Mouse (Mus musculus): ENCODE data around the gene Nap1l2. TPM values are rescaled to one million over a fixed set of nuclear protein-coding genes. Genes with fewer than 3 reads are reported as not detected.
"Not testable (repeated sequence)": the region's sequence is repeated elsewhere in the genome, so short reads cannot be mapped to it uniquely, and the experiment has no call there.

The Nap1l2 gene
- total RNA-seq (2021) = 10 to 100 TPM; 86.5 to 95.3 TPM
- long read RNA-seq, experiment 1, transcript Nap1l2-201 (1 exons, 2,465 nt) = major isoform, 108 of 108 reads
- long read RNA-seq, experiment 1, partial matches to known transcripts = 0 of 108 reads
- long read RNA-seq, experiment 1, other reads (novel, unspliced or antisense) = 0 of 108 reads
- long read RNA-seq, experiment 2, transcript Nap1l2-201 (1 exons, 2,465 nt) = major isoform, 76 of 76 reads
- long read RNA-seq, experiment 2, partial matches to known transcripts = 0 of 76 reads
- long read RNA-seq, experiment 2, other reads (novel, unspliced or antisense) = 0 of 76 reads

DNA sequence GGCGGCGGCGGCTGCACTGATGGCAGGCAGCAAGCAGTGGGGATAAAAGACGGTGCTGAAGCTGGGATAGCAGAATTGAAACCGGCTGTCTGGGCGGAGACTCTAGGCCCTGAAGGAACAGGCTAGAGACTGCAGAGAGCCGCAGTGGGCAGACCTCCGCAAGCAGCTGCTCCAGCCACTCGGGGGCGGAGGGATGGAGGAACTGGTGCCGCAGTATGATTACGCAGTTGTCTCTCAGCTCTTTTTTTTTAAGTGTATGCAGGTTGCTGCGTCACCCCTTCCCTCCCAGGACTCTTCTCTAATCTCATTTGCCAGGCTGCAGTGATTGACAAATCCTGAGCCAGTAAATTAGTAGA, at the start of gene Nap1l2:
TSS of gene Nap1l2 (minus strand) at position 210 of the 356 bp plus-strand sequence.
- intact Hi-C loops (cut with DNase I) = loop anchor here (10.0 kb wide), 1 partner anchor 232 kb away; no protein-coding TSS in a partner anchor
- DNase-seq (ENCODE audit: low spot score in 2 of 2) = peak; percentile 75 to 84

DNA sequence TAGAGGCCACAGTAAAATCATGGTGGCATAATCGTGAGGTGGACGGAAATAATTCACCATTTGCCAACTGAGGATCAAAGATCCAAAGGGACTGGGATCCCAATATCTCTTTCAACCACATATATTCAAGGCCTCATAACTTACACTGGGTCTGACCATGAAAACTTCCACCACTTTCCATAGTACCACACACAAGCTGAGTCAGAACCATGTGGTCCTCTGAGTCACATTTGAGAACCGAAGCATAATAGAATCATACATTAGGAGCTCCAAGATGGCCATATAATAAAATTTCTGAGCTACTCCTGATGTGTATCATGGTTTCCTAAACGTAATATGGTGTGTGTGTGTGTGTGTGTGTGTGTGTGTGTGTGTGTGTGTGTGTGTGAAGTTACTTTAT, 28.8 kb upstream of the Nap1l2 start:
- intact Hi-C loops (cut with DNase I) = no loop called here
- DNase-seq (ENCODE audit: low spot score in 2 of 2) = no peak

DNA sequence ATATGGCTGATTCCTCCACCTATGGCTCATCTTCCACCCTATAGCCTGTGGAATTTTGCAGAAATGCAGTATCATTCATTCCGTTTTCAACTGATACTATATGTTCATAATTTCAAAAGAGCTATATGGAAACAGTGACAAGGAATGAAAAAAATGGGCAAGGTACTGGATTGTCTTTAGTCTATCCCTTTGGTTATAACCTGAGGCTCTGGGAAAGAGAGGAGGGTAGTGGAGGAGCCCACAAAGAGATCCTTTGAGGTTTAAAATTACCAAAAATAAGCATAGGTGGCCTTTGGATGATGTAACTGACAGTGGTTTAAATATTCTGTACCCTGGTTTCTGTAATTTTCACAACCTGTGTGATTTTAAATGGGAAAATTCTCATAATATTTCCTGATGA, 389 bp upstream of the Nap1l2 start:
- DNase-seq (ENCODE audit: low spot score in 2 of 2) = no peak
- intact Hi-C loops (cut with DNase I) = loop anchor here (10.0 kb wide), 1 partner anchor 232 kb away; no protein-coding TSS in a partner anchor

DNA sequence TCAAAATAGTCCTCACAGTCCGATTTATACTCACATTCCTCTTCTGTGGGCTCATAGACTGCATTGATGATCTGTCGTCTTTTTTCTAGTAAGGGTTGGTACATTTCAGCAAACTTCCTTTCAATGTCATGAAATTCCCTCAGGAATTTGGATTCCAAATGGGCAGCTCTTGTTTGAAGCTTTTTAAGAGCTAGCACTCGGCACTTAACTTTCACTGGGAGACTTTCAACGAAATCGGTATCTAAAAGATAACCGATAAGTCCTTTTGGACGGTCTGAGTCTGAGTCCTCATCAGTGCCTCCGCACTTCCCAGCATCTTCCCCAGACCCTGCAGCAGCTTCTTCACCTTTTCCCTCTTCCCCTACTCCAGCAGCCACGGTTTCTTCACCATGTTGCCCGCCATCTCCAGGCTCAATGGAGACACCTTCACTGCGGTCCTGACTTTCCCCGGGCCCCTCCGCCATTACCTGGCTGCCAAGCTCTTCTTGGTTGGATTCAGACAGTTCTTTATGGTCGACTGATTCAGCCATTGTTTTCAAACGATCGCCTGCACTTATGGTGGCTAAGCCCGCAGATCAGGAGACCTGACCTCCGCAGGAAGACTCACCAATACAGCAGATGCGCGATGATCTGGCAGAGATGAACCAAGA, 534 bp downstream of the Nap1l2 start:
- intact Hi-C loops (cut with DNase I) = loop anchor here (10.0 kb wide), 1 partner anchor 231 kb away; no protein-coding TSS in a partner anchor

DNA sequence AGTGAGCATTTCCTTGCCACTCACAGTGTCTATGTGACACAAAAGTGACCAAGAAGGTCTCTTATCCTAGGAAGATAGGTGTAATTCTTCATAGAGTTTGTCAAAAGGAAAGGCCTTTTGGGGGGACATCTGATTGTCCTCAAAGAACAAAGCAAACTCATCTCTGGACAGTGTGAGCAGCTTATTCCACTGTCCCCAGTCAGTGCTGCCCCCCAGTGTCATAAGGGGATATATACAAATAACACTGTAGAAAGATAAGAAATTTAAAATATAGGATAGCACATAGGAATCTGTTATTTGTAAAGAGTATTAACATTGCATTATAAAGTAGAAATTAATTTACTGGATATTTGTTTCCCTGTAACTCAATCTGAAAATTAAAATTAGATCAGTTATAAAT, 2.9 kb downstream of the Nap1l2 start:
- peak in 1 of 2 experiments; percentile 21 for DNase-seq (ENCODE audit: low spot score in 2 of 2)
- intact Hi-C loops (cut with DNase I) = loop anchor here (10.0 kb wide), 1 partner anchor 229 kb away; no protein-coding TSS in a partner anchor

More for the DNA sequence above, 534 bp downstream of the Nap1l2 start:
- no peak for DNase-seq (ENCODE audit: low spot score in 2 of 2)

DNA sequence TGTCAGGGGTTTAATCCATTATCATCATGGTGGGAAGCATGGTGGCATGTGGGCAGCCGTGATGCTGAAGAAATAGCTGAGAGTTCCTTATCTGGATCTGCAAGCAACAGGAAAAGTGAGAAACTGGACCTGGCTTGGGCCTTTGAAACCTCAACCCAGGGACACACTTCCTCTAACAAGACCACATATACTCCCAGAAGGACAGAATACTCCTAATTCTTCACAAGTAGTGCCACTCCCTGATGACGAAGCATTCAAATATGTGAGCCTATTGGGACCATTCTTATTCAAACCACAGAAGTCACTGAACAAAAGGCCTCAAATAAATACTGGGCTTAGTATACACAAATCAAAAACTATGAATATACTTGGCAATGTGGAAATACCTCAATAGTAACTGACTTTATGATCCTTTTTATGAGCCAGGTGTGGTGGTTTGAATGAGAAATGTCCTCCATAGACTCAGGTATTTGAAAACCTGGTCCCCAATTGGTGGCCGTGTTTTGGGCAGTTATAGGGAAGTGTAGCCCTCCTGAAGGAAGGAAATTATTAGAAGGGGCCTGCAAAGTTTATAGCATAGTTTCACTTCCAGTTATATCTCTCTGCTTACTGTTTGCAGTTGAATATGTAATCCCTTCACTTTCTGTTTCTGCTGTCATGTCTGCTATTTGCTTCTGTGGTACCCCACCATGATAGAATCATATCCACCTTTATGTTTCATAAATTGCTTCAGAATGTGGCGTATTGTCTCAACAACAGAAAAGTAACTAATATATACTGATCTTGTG, 6.5 kb downstream of the Nap1l2 start:
- DNase-seq (ENCODE audit: low spot score in 2 of 2) = no peak
- intact Hi-C loops (cut with DNase I) = loop anchor here (10.0 kb wide), 1 partner anchor 225 kb away; no protein-coding TSS in a partner anchor

DNA sequence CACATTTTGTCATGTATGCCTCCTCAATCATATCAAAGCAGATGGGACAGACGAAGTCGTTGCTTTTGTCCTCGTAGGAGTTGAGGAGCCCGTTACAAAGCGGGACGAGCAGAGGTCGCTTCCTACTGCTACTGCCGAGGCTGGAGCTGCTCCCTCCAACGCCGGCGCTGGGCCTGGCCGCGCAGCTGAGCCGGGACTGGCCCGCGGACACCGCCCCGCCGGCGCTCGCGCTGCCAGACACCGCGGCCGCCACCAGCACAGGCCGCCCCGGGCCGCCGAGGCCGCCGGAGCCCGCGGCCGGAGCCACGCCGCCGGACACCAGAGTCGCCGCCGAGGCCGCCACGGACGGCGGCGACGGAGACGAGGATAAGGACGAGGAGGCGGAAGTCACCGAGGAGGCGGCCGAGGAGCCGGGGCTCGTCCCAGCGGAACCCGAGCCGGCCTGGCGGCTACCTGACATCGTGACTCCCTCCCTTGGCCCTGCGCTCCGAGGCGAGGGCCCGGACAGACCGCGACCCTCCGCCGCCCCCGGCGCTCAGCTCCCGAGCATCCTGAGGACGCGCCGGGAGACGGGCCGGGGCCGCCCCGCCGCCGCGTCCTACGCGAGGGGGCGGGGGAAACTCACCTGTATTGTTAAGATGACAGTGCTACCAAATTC, 21.4 kb downstream of the Nap1l2 start:
- intact Hi-C loops (cut with DNase I); DNase-seq (ENCODE audit: low spot score in 2 of 2): not testable (repeated sequence)

DNA sequence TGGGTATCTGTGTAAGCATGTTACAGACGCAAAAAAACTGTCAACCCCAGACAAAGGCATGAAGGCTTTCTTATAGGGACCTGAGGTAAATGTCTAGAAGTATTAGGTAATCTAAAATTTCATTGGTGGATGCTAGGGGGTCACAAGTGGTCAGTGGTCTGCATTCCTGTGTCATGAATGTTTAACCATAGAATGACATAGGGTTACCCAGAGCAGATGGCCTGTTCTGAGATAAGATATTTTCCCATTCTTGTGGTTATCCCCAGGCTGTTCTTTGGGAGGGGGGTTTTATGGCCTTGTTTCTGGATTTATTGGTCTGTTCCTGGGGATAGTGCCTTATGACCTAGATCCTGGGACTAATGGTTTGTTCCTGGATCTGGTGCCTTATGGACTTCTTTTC, 30.3 kb downstream of the Nap1l2 start:
- intact Hi-C loops (cut with DNase I) = no loop called here
- no peak for DNase-seq (ENCODE audit: low spot score in 2 of 2)

DNA sequence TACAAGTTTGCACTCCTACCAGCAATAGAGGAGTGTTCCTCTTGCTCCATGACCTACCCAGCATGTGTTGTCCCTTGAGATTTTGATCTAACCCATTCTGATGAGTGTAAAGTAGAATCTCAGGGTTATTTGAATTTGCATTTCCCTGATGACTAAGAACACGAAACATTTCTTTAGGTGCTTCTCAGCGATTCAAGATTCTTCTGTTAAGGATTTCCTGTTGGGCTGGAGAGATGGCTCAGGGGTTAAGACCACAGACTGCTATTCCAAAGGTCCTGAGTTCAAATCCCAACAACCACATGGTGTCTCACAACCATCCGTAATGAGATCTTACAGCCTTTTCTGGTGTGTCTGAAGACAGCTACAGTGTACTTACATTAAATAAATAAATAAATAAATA, 47.9 kb downstream of the Nap1l2 start:
- intact Hi-C loops (cut with DNase I) = no loop called here
- DNase-seq (ENCODE audit: low spot score in 2 of 2) = no peak

Other genes with a start within 250 kb of the Nap1l2 start
- not detected for gene Cdx4, start 134.8 kb upstream of the Nap1l2 start, total RNA-seq (2021)
- gene Chic1, start 169.8 kb upstream of the Nap1l2 start, total RNA-seq (2021) = 10 to 100 TPM; 11.2 to 11.8 TPM
- under 1 TPM in 1 of 2 experiments, not detected in 1; 0.46 TPM for gene Tsx, start 227.8 kb upstream of the Nap1l2 start, total RNA-seq (2021)
- not detected for gene Gm26992, start 235.4 kb upstream of the Nap1l2 start, total RNA-seq (2021)

Data from left cerebral cortex, postnatal 14 days (tissue).